Mouse (Mus musculus): ENCODE data around the gene Cfb.

Cfb gene

DNA sequence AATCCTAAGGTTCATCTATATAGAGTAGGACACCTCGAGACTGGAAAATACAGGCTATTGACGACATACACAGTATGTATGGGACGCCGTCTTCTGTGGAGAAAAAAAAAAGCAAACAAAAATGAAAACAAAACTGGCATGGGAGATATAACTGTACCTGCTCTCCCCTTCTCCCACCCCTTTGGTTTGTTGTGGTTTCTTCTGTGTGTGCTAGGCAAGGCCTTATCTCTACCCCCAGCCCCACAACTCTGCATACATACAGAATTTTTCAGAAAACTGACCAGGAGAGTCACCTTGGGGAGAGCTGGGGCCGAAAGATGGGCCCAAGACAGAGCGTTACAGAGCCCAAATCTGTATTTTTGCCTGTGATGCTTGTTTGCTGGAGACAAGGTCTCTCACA lies 22.4 kb upstream of the Cfb start:
- DNase-seq (ENCODE audit: extremely low spot score, low spot score), result no peak

DNA sequence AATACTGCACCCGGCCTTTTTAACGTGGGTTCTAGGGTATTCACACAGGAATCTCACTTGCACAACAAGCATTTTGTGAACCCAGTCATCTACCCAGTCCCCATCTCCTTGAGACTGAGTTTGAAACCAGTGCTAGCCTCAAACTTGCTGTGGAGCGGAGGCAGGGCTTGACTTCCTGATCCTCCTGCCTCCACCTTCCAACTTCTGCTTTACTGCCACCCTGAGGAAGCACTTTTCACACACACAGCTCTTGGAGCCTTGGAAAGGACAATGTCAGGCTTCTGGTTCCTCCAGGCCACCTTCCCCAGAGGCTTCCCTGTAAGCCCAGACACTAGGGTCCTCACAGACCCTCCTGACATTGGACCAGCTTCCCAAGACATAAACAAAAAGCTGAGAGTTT lies 21.0 kb upstream of the Cfb start:
- no peak for DNase-seq (ENCODE audit: extremely low spot score, low spot score)

DNA sequence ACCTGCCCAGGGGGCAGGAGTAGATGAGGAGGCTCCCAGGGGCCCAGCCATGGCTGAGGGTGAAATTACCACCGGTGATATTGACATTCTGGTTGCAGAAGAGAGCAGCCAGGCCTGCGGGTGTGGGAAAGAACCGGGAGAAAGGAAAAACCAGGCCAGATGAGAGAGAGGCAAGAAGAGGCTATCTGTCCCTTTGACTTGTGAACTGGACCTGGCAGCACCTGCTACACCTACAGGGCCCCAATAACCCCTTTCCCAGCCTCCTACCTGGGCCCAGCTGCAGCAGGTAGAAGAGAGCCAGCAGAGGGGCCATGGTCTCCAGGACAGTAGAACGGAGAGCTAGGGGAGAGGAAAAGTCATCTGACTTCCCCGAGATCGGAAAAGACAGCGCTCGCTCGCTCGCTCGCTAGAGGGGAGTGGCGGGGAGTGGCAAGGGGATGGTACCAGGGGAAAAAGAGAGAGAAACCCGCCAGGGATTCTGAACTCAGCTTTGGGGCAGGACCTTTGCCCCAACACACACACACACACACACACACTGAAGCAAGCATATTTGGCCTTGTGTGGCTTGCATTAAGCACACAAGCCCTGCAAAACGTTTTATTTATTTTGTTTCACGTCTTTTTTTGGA lies 19.5 kb upstream of the Cfb start, which contains the start of gene Gm20547:
Gm20547 (minus strand) TSS at position 360 of the 628 bp plus-strand sequence.
- no peak for DNase-seq (ENCODE audit: extremely low spot score, low spot score)

DNA sequence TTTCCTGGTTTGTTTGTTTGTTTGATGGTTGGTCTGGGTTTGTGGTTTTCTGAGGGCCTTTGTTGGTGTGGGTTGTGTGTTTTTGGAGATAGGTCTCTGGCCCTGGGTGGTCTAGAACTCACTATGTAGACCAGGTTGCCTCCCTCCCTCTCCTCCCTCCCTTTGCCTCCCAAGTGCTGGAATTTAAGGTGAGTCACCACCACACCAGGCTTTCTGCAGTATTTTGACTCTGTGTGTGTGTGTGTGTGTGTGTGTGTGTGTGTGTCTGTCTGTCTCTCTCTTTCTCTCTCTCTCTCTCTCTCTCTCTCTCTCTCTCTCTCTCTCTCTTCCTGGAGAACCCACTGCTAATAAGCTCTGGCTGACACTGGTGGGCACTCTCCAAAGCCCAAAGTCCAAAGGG lies 18.8 kb upstream of the Cfb start:
- DNase-seq (ENCODE audit: extremely low spot score, low spot score), result no peak

DNA sequence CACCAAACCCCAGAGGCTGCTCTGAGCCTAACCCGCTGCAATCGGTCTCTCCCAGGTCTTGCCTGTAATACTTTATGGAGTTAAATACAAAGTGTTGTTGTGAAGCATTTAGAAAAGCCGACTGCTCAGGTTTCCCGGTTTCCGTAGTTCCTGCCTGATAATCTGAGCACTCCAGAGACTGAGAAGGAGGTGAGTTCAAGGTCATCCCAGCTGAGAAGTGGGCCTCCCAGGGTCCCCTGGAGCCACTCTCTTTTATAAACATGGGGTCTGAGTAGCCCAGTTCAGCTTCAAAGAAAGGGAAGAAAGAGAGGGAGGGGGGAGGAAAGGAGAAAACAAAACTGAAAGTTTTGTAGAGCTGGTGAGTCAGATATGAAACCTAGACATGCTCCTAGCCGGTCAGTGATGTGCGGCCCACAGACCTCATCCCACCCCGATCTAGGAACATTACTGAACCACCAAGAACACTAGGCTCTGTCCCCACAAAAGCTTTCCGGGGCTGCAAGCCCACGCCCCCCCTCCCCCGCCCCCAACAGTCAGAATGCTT lies 17.1 kb upstream of the Cfb start, which contains the start of gene Zbtb12:
Zbtb12 (plus strand) TSS at position 148 of the 544 bp plus-strand sequence.
- DNase-seq (ENCODE audit: extremely low spot score, low spot score), result no peak

DNA sequence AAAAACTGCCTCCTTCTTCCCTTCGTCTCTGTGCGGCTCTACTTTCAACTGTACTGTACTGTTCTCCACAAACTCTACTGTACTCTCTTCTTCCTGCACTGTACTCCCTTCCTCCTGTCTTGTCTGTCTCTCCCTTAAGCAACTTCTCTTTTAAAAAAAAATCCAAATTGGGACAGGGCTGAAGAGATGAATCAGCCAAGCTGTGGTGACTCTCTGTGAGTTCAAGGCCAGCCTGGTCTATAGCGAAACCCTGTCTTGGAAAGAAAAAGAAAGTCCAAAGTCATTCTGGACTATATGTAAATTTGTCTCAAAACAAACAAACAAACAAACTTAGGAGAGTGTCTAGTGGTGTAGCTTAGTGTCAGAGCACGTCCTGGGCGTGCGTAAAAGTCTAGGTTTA lies 12.0 kb upstream of the Cfb start:
- DNase-seq (ENCODE audit: extremely low spot score, low spot score), result no peak

DNA sequence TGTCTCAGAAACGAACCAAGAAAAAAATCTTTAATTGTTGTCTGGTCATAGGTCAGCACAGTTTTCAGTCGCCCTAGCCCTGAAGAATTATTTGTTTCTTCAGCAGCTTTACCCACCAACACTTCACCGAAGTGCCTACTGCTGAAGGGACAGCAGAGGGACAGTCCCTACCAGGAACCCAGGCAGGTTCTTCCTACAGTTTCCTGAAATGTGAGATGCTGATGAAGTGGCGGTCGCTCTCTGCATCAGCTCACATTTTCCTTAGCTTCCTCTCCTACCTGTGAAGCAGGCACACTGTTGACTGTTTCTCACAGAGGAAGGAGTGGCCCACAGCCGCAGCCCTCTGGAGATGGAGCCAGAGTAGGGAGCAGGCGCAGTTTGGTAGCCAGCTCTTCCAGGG lies 3.7 kb upstream of the Cfb start:
- no peak for DNase-seq (ENCODE audit: extremely low spot score, low spot score)

DNA sequence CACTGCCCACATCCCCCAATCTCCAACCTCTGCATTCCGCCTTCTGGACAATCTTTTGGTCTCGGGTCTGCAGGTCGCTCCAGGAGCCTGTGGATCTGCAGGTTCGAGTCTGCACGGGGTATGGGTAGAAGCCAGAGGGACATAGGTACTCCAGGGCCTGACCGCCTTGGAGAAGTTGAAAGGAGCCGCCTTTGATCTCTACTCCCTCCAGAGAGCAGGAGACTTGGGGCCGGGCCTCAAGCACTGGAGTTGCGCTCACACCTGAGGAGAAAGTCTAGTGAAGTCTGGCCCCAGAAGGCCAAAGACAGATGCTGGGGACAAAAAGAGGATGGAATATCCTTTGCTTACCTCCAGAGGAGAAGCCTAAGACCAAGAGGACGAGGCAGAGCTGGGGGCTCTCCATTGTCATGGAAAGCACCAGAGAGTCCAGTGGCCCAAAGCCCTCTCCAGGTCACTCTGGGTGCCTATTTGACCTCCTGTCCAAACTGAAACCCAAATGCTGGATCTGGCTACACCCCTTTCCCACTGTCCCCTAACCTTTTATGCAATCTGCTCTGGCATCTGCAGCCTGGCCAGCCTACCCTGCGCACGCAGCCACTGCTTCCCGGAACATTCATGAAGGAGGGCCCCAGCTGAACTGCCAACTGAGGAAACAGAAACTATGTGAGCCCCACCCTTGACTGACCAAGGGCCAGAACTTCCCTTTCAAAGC lies 458 bp downstream of the Cfb start:
- DNase-seq (ENCODE audit: extremely low spot score, low spot score), result no peak

DNA sequence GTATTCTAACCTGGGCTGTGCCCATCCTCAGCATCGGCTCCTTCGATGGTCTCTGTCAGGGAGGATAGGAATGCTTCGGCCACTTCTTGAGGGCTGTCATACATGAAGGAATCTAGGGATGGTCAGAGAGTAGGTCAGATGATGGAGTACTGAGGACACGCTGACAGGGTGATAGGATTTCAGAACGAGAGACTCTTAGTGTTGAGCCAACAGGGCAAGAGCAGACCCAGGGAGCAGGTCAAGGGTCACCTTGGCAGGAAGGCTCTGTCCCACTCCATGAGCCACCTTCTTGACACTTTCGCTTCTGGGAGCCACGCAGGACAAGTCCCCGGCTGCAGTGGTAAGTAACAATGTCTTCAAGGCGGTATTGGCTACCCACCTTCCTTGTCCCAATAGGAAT lies 1.8 kb downstream of the Cfb start:
- DNase-seq (ENCODE audit: extremely low spot score, low spot score), result no peak

DNA sequence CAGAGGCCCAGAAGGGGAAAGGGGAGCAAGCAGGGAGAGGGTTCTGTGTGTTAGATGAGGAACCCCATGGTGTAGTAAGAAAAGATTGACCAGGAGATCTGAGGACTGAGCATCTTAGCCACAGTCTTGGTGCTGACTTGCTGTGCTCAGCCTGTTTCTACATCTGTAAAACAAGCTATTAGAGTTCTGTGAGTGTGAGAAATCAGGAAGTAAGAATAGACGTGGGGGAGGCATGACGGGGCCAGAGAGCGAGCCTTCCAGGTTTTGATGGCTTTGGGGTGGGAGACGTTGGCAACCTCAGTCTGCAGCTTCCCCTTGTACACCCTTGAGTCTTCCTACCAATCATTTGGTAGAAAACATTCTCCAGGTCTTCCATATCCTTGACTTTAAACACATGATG lies 3.6 kb downstream of the Cfb start:
- no peak for DNase-seq (ENCODE audit: extremely low spot score, low spot score)

DNA sequence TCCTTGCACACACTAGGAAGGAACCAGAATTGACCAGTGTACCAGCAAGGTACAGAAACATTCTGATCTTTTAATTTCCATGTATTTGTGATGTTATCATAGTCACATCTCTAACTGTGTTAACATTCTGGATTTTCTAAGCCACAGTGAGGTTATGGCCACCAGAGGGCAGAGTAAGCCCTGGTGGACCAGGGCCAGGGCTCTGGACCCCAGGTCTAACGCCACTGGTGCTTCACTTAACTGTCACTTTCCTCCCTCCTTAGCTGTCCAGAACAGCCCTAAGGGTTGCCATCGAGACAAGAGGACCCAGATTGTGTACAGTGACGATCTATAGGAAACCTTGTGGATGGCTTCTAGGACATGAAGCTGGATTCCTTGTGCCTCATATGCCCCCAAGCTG lies 6.5 kb downstream of the Cfb start:
- DNase-seq (ENCODE audit: extremely low spot score, low spot score), result peak; percentile 47

DNA sequence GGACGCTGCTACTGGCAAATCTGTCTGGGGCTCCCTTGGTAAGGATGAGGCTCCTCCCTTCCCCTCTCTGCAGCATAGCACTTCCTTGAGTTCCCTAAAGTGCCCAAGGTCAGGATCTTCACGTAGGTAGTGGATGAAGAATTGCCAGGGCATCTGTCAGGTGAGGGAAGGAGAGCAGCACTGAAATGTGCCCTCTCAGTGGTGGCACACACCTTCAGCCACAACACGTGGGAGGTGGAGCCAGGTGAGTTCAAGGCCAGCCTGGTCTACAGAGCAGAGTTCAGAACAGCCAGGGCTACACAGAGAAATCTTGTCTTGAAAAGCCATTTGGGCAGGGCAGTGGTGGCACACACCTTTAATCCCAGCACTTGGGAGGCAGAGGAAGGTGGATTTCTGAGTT lies 7.6 kb downstream of the Cfb start:
- no peak for DNase-seq (ENCODE audit: extremely low spot score, low spot score)

DNA sequence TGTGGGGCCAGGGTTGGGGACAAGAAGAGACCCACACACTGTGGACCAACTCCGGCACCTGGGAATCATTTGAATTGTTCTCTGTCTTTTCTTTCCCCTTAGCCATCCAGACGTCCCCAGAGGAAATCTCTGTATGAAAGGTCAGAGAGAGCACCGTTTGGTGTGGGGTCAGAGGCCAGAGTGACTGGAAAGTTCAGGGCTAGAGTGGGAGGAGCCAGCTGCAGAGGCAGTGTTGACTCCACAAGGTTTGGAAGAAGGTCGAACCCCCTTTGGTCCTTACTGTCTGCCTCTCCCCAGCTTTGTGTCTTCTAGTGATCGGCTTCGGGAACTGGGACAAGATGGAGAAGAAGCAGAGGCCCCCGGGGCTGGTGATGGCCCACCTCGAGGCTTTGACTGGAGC lies 8.8 kb downstream of the Cfb start:
- no peak for DNase-seq (ENCODE audit: extremely low spot score, low spot score)

DNA sequence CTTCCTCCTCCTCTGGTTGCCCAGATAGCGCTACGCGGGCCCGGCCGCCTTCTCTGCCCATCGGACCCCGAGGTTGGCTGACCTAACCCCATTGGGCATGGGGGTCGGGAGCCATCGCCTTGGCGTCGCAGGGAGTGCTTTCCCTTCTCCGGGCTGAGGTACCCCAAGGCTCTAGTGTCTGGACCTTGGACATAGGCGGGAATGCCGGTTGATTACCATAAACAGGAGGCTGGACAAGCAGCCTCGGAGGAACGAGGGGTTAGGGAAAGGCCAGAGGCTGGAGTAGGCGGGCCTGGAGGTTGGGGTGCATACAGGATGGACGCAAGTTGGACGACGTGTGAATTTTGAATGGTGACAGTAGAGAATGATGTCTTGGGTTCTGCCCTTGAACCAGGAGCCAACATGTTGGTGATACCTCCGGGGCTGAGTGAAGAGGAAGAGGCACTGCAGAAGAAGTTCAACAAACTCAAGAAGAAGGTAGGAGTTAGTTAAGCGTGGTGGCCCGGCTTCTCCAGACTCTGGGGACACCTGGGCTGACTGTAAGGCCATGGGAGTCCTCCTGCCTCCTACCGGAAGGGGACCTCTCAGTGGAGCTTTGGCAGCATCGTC lies 11.7 kb downstream of the Cfb start:
- DNase-seq (ENCODE audit: extremely low spot score, low spot score), result no peak

DNA sequence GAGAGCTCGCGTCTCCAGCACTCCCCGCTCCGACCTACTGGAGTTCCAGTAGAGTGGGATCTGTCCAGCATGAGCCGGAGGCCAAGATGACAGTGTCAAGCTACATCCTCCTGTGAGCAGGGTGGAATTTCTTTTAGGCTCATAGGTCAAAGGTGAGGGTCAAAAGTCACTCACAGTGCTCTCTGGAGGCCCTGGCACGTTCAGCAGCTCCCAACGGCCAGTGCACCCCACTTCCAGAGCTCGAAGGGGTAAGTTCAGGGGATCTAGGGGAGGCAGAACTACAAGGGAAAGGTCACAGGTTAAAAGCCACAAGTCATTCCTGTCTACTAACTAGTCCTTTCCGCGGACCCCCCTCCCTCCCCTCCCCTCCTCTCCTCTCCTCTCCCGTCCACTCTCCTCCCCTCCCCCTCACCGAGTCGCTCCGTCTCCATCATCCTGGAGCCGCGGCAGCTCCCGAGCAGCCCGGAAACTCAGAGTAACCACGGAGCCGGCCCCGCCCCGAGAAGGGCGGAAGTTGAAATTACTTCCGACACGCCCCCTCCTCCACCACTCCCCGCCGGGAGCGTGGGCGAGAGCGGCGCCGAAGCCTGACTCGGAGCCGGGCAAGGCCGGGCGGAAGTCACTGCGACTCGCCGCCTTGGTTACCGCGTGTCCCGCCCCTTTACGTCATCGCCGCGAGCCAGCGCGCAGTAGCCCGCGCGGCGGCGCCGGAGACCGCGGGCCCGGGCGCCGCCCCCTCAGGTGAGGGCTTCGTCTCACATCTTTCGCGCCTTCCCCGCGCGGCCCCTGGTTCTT lies 12.4 kb downstream of the Cfb start, which contains the start of the genes Skiv2l and Nelfe:
Skiv2l (minus strand) TSS at position 489 of the 795 bp plus-strand sequence.
Nelfe (plus strand) TSS at position 670 of the 795 bp plus-strand sequence.
- peak; percentile 98 for DNase-seq (ENCODE audit: extremely low spot score, low spot score)

DNA sequence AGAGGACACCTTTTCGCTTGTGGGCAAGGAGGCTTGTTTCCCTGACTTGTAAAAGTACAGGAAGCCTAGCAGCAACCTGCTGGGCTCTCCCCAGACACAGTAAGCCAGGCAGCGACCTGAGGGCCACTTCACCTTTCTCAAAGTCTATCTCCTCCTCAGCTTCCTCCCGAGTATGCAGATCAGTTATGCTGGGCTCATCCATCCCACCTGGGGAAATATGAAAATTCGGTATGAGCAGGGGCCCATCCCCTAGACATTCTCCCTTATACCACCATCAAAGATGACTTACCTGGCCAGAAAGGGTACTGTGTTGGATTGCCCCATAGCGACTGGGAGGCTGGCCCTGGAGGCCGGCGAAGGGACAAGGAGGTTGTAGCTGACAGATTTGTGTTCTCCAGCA lies 14.7 kb downstream of the Cfb start:
- no peak for DNase-seq (ENCODE audit: extremely low spot score, low spot score)

DNA sequence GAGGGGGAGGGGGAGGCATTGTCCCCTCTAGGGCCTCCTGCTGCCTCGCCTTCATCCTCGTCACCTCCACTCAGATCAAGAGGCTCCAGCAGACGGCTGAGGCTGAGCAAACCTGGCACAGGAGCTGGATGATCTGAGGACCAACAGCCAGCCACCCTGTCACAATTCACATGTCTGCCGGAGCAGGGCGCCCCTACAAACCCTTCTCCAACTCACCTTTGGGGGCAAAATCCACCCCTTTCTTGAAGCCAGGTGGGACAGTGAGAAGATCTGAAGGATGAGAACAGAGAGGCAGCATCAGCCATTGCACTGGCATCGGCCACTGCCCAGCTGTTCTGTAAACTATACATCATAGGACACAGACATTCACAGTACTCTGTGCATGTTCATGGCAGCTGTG lies 15.1 kb downstream of the Cfb start:
- no peak for DNase-seq (ENCODE audit: extremely low spot score, low spot score)

DNA sequence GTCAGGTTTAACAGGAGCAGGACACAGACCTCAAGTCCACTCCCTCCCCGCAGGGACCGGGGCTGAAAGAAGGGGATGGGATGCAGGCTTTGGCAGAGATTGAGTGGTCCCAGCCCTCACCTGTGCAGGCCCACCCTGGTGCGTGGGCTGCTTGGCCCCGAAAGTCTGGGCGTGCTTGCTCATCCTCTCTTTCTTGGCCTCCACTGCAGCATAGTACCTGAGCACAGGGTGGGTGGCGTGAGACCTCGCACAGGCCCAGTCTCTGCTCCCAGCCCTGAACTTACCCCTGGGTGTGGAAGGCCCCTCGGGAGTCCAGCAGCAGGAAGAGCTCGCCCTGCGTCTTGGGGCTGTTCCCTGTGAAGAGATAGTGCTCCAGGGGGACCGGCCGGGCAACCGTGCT lies 17.4 kb downstream of the Cfb start:
- no peak for DNase-seq (ENCODE audit: extremely low spot score, low spot score)

DNA sequence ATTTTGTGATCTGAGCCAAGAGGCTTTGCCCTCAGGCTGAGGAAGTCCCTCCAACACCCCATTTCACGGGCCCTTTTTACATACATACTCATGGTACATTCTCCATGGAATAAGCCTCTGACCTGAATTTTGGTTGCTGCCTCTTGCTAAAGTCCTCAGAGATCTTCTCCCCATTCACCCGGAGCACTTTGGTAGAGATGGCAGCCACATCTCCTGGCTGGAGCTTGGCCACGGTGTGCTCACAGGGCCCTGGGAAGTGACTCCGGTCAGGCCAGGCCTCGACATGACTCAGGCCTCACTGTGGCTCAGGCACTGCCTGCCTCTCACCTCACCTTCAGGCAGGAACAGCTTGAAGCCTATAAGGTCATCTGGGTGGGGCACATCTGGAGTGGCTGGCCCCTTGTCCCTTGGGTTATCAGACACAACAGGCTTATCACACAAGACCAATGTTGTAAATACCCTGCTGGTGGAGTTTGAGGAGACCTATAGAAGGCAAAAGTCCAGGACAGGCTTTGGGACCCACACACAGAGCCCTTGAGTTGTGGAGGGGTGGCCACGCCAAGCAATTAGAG lies 21.5 kb downstream of the Cfb start:
- DNase-seq (ENCODE audit: extremely low spot score, low spot score), result no peak

DNA sequence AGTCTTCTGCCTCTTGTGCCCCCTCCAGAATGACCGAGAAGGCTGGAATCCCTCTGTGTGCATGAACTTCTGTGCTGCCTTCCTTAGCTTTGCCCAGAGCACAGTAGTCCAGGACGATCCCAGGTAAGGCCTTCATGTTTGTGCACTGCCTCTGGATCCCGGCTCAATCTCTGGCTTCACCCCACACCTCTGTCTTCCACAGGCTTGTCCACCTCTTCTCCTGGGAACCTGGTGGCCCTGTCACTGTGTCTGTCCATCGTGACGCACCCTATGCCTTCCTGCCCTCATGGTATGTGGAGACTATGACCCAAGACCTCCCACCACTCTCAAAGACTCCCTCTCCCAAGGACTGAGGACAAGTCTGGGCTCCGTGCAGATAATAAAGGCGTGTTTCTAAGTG lies 23.5 kb downstream of the Cfb start:
- no peak for DNase-seq (ENCODE audit: extremely low spot score, low spot score)
